Mouse (Mus musculus): ENCODE results near the gene Fbxo17. TPM values are rescaled to one million over a fixed set of nuclear protein-coding genes. Genes with fewer than 3 reads are reported as not detected.

The Fbxo17 gene
- total RNA-seq, 2 experiments from 2014 or later: 3.5 to 3.8 TPM

- DNase-seq (ENCODE audit: low spot score): peak; percentile 99
Observed at GRCm38 (mm10) chr7:28766173-28766879, 49.7 kb downstream of the Fbxo17 start, which contains the start of gene Sirt2. Gene Sirt2 (plus strand): TSS chr7:28766735.

- DNase-seq (ENCODE audit: low spot score): no peak
Observed at GRCm38 (mm10) chr7:28766910-28767309, 50.3 kb downstream of the Fbxo17 start.

- DNase-seq (ENCODE audit: low spot score): no peak
Observed at GRCm38 (mm10) chr7:28767462-28767965, 50.9 kb downstream of the Fbxo17 start, which contains the start of gene Nfkbib. Gene Nfkbib (minus strand): TSS chr7:28767512.

- no peak for DNase-seq (ENCODE audit: low spot score)
Observed at GRCm38 (mm10) chr7:28769414-28769958, 52.9 kb downstream of the Fbxo17 start.

- no peak for DNase-seq (ENCODE audit: low spot score)
Observed at GRCm38 (mm10) chr7:28770309-28770708, 53.7 kb downstream of the Fbxo17 start.

GRCm38 (mm10) chr7:28771867-28772266 lies 55.3 kb downstream of the Fbxo17 start:
- no peak for DNase-seq (ENCODE audit: low spot score)

- no peak for DNase-seq (ENCODE audit: low spot score)
Observed at GRCm38 (mm10) chr7:28773163-28773562, 56.6 kb downstream of the Fbxo17 start.

- no peak for DNase-seq (ENCODE audit: low spot score)
Observed at GRCm38 (mm10) chr7:28774164-28774563, 57.6 kb downstream of the Fbxo17 start.

- DNase-seq (ENCODE audit: low spot score): no peak
Observed at GRCm38 (mm10) chr7:28775129-28775528, 58.5 kb downstream of the Fbxo17 start.

GRCm38 (mm10) chr7:28778825-28779224 lies 62.2 kb downstream of the Fbxo17 start:
- no peak for DNase-seq (ENCODE audit: low spot score)

- DNase-seq (ENCODE audit: low spot score): peak; percentile 92
Observed at GRCm38 (mm10) chr7:28780067-28780658, 63.6 kb downstream of the Fbxo17 start.

GRCm38 (mm10) chr7:28780857-28781256 lies 64.3 kb downstream of the Fbxo17 start:
- DNase-seq (ENCODE audit: low spot score): peak; percentile 61

GRCm38 (mm10) chr7:28781261-28781663 lies 64.7 kb downstream of the Fbxo17 start:
- no peak for DNase-seq (ENCODE audit: low spot score)

GRCm38 (mm10) chr7:28785161-28785560 lies 68.6 kb downstream of the Fbxo17 start:
- DNase-seq (ENCODE audit: low spot score): no peak

Other genes with a start within 250 kb of the Fbxo17 start
- not detected for gene Ifnl2, start 206.3 kb upstream of the Fbxo17 start, total RNA-seq (2021)
- not detected for gene Ifnl3, start 194.0 kb upstream of the Fbxo17 start, total RNA-seq (2021)
- not detected for gene Sycn, start 175.9 kb upstream of the Fbxo17 start, total RNA-seq (2021)
- not detected for gene Nccrp1, start 169.6 kb upstream of the Fbxo17 start, total RNA-seq (2021)
- 10 to 100 TPM; 13.8 to 15.2 TPM for gene Samd4b, start 118.7 kb upstream of the Fbxo17 start, total RNA-seq (2021)
- 1 to 10 TPM; 2.2 to 3.8 TPM for gene Pak4, start 118.6 kb upstream of the Fbxo17 start, total RNA-seq (2021)
- not detected for gene Acp7, start 85.5 kb upstream of the Fbxo17 start, total RNA-seq (2021)
- under 1 TPM; 0.34 to 0.76 TPM for gene Fbxo27, start 24.0 kb upstream of the Fbxo17 start, total RNA-seq (2021)
- 10 to 100 TPM; 43.8 to 44.0 TPM for gene Mrps12, start 25.0 kb downstream of the Fbxo17 start, total RNA-seq (2021)
- 10 to 100 TPM; 12.3 to 14.0 TPM for gene Sars2, start 25.2 kb downstream of the Fbxo17 start, total RNA-seq (2021)
- not detected for gene Ccer2, start 39.4 kb downstream of the Fbxo17 start, total RNA-seq (2021)
- gene Sirt2, start 49.9 kb downstream of the Fbxo17 start, total RNA-seq (2021): 10 to 100 TPM; 95.9 to 98.2 TPM
- gene Nfkbib, start 50.7 kb downstream of the Fbxo17 start, total RNA-seq (2021): 10 to 100 TPM; 33.2 to 34.9 TPM
- gene Rinl, start 72.2 kb downstream of the Fbxo17 start, total RNA-seq (2021): under 1 TPM; 0.45 to 0.46 TPM
- 100 to 1,000 TPM; 110 to 131 TPM for gene Hnrnpl, start 91.7 kb downstream of the Fbxo17 start, total RNA-seq (2021)
- 100 to 1,000 TPM; 227 to 344 TPM for gene Ech1, start 108.4 kb downstream of the Fbxo17 start, total RNA-seq (2021)
- 1 to 10 TPM; 1.7 to 3.9 TPM for gene Lgals4, start 117.0 kb downstream of the Fbxo17 start, total RNA-seq (2021)
- under 1 TPM in 1 of 2 experiments, not detected in 1; 0.66 TPM for gene Lgals7, start 147.0 kb downstream of the Fbxo17 start, total RNA-seq (2021)
- gene Capn12, start 164.6 kb downstream of the Fbxo17 start, total RNA-seq (2021): under 1 TPM; 0.09 TPM
- gene Actn4, start 245.5 kb downstream of the Fbxo17 start, total RNA-seq (2021): 10 to 100 TPM; 29.6 to 46.1 TPM